Mouse (Mus musculus) CH12.LX (cell line): ENCODE data around the gene Hcls1. TPM values are rescaled to one million over a fixed set of nuclear protein-coding genes. Genes with fewer than 3 reads are reported as not detected.

Experiments used
- DNase-seq: peaks from one replicate; pipeline ENCODE4 v3.0.0-alpha.2; 2013; ENCODE audit errors: extremely low read depth
- H3K27ac ChIP-seq: 2 replicates; pipeline ENCODE4 v1.5.1; 2012; ENCODE audit warnings: low read depth, mild to moderate bottlenecking, control low read depth, moderate library complexity; ENCODE audit not compliant: insufficient read depth
- H3K27me3 ChIP-seq: replicated peaks from 2 replicates; pipeline ENCODE3; 2012; ENCODE audit warnings: inconsistent platforms
- H3K36me3 ChIP-seq, 2 experiments: replicated peaks in 1 of 2; 2 replicates each; pipeline versions ENCODE3 to v1.6.1; 2012; ENCODE audit warnings: inconsistent platforms in 1 of 2, low read length in 1 of 2, mild to moderate bottlenecking in 1 of 2, mixed read lengths in 1 of 2, moderate library complexity in 1 of 2; ENCODE audit not compliant: control insufficient read depth in 1 of 2, insufficient read depth in 1 of 2
- H3K4me1 ChIP-seq, 2 experiments: 2 replicates each; pipeline ENCODE4 v1.6.1; 2012; ENCODE audit warnings: inconsistent platforms in 1 of 2, moderate library complexity in 1 of 2; ENCODE audit not compliant: insufficient read depth in 2 of 2, control insufficient read depth in 1 of 2
- H3K4me2 ChIP-seq: 2 replicates; pipeline ENCODE4 v1.6.1; 2012; ENCODE audit warnings: low read depth, mild to moderate bottlenecking, control low read depth; ENCODE audit not compliant: poor library complexity, insufficient read depth, severe bottlenecking
- H3K4me3 ChIP-seq, 3 experiments: fragments of 150-350 bp in 1 of 3; sonication (generic) in 1 of 3; replicated peaks in 1 of 3; 2 replicates each; pipeline versions ENCODE3 to v1.5.1; 2011 to 2012; ENCODE audit warnings: low read depth in 2 of 3, low read length in 2 of 3, mild to moderate bottlenecking in 2 of 3, moderate library complexity in 2 of 3, control low read depth in 1 of 3, improper control_type of control experiment in 1 of 3, inconsistent platforms in 1 of 3, mixed read lengths in 1 of 3; ENCODE audit not compliant: poor library complexity in 1 of 3
- H3K79me2 ChIP-seq: replicated peaks from 2 replicates; pipeline ENCODE4 v1.6.1; 2012; ENCODE audit warnings: mild to moderate bottlenecking, moderate library complexity; ENCODE audit not compliant: control insufficient read depth, poor library complexity, insufficient read depth, severe bottlenecking; ENCODE audit errors: extremely low read depth
- H3K9ac ChIP-seq: 2 replicates; pipeline ENCODE4 v1.6.1; 2012; ENCODE audit warnings: low read depth, mild to moderate bottlenecking, control low read depth, moderate library complexity; ENCODE audit not compliant: insufficient read depth
- H3K9me3 ChIP-seq: replicated peaks from 2 replicates; pipeline ENCODE3; 2012; ENCODE audit warnings: low read length, inconsistent platforms, mixed read lengths
- BHLHE40 ChIP-seq: IDR thresholded peaks from 2 replicates; pipeline ENCODE4 v1.6.1; 2011; ENCODE audit warnings: mild to moderate bottlenecking, low read depth, low read length, improper control_type of control experiment
- CHD1 ChIP-seq: IDR thresholded peaks from 2 replicates; pipeline ENCODE4 v1.6.1; 2012; ENCODE audit warnings: low read depth, low read length, improper control_type of control experiment, inconsistent platforms
- CTCF ChIP-seq, 2 experiments: IDR thresholded peaks in 1 of 2; conservative IDR thresholded peaks in 1 of 2; 2 replicates each; pipeline ENCODE4 v1.5.1; 2011 to 2012; ENCODE audit warnings: low read depth in 2 of 2, low read length in 2 of 2, improper control_type of control experiment in 1 of 2, inconsistent platforms in 1 of 2, mild to moderate bottlenecking in 1 of 2, moderate library complexity in 1 of 2
- EP300 ChIP-seq: IDR thresholded peaks from 2 replicates; pipeline ENCODE4 v1.6.1; 2011; ENCODE audit warnings: low read length, improper control_type of control experiment
- ETS1 ChIP-seq: conservative IDR thresholded peaks from 2 replicates; pipeline ENCODE4 v1.6.1; 2012; ENCODE audit warnings: low read depth, mild to moderate bottlenecking, inconsistent platforms, low read length, improper control_type of control experiment, moderate library complexity
- IRF4 ChIP-seq: IDR thresholded peaks from 2 replicates; pipeline ENCODE4 v1.6.1; 2014; ENCODE audit warnings: low read depth, mild to moderate bottlenecking, inconsistent platforms, low read length, improper control_type of control experiment
- JUN ChIP-seq: IDR thresholded peaks from 2 replicates; pipeline ENCODE4 v1.6.1; 2011; ENCODE audit warnings: low read depth, mild to moderate bottlenecking, low read length, improper control_type of control experiment, moderate library complexity; ENCODE audit not compliant: insufficient read depth
- JUND ChIP-seq: conservative IDR thresholded peaks from 2 replicates; pipeline ENCODE4 v1.6.1; 2011; ENCODE audit warnings: low read depth, low read length, improper control_type of control experiment
- KAT2A ChIP-seq: IDR thresholded peaks from 2 replicates; pipeline ENCODE4 v1.6.1; 2012; ENCODE audit warnings: low read length, improper control_type of control experiment, inconsistent platforms; ENCODE audit not compliant: insufficient replicate concordance
- MAX ChIP-seq: IDR thresholded peaks from 2 replicates; pipeline ENCODE4 v1.6.1; 2011; ENCODE audit warnings: low read length, improper control_type of control experiment
- MEF2A ChIP-seq: IDR thresholded peaks from 2 replicates; pipeline ENCODE4 v1.6.1; 2014; ENCODE audit warnings: low read depth, mild to moderate bottlenecking, inconsistent platforms, low read length, improper control_type of control experiment, borderline replicate concordance
- MYC ChIP-seq: IDR thresholded peaks from 2 replicates; pipeline ENCODE4 v1.6.1; 2011; ENCODE audit warnings: low read depth, mild to moderate bottlenecking, improper control_type of control experiment, low read length
- POLR2A ChIP-seq: IDR thresholded peaks from 2 replicates; pipeline ENCODE4 v1.6.1; 2011; ENCODE audit warnings: low read depth, mild to moderate bottlenecking, improper control_type of control experiment, low read length
- POLR2AphosphoS2 ChIP-seq: IDR thresholded peaks from 2 replicates; pipeline ENCODE4 v1.6.1; 2011; ENCODE audit warnings: low read depth, low read length, improper control_type of control experiment
- RCOR1 ChIP-seq: conservative IDR thresholded peaks from 2 replicates; pipeline ENCODE4 v1.6.1; 2012; ENCODE audit warnings: low read depth, mild to moderate bottlenecking, inconsistent platforms, low read length, improper control_type of control experiment
- SIN3A ChIP-seq: IDR thresholded peaks from 2 replicates; pipeline ENCODE4 v1.6.1; 2012; ENCODE audit warnings: low read length, improper control_type of control experiment, inconsistent platforms
- SMC3 ChIP-seq: IDR thresholded peaks from 2 replicates; pipeline ENCODE4 v1.6.1; 2011; ENCODE audit warnings: low read depth, low read length, improper control_type of control experiment
- UBTF ChIP-seq: IDR thresholded peaks from 2 replicates; pipeline ENCODE4 v1.6.1; 2012; ENCODE audit warnings: low read depth, mild to moderate bottlenecking, inconsistent platforms, low read length, improper control_type of control experiment, moderate library complexity
- USF1 ChIP-seq: IDR thresholded peaks from 2 replicates; pipeline ENCODE4 v1.6.1; 2014; ENCODE audit warnings: low read depth, mild to moderate bottlenecking, inconsistent platforms, low read length, improper control_type of control experiment
- ZC3H11A ChIP-seq: IDR thresholded peaks from 2 replicates; pipeline ENCODE4 v1.6.1; 2012; ENCODE audit warnings: low read depth, mild to moderate bottlenecking, inconsistent platforms, low read length, improper control_type of control experiment
- ZKSCAN1 ChIP-seq: IDR thresholded peaks from 2 replicates; pipeline ENCODE4 v1.6.1; 2012; ENCODE audit warnings: low read depth, inconsistent platforms, low read length, improper control_type of control experiment, borderline replicate concordance
- dilution Hi-C: fragments of 300-500 bp; cut with MboI; formaldehyde crosslinking; loops from 2 replicates; pipeline ENCODE4 v1.14.3; 2020; ENCODE audit warnings: low sequenced_read_pairs; ENCODE audit not compliant: extremely low pct_unique_long_range_greater_than_20kb, extremely low pct_ligation_motif_present
- in situ Hi-C: fragments of 300-500 bp; cut with MboI; formaldehyde crosslinking; loops from 3 replicates; pipeline ENCODE4 v1.14.3; 2019; ENCODE audit warnings: low sequenced_read_pairs, low pct_ligation_motif_present, low pct_unique_long_range_greater_than_20kb, mixed read lengths
- polyA plus RNA-seq: library from polyadenylated mRNA; unstranded; fragments of >175 nt; gene quantifications from 2 replicates; pipeline ENCODE4 v1.2.1, GENCODE M21; 2012; ENCODE audit warnings: low read depth; ENCODE audit not compliant: insufficient read length
- total RNA-seq, 2 experiments: library from RNA; depleted of rRNA; stranded (reverse); fragments of 300-350 nt in 1 of 2; fragments of >200 nt in 1 of 2; gene quantifications; 2 replicates each; pipeline ENCODE4 v1.2.3; 2012 to 2014

Hcls1 gene
- total and polyA plus RNA-seq, 3 experiments, result 222 to 537 (median 302) TPM

DNA sequence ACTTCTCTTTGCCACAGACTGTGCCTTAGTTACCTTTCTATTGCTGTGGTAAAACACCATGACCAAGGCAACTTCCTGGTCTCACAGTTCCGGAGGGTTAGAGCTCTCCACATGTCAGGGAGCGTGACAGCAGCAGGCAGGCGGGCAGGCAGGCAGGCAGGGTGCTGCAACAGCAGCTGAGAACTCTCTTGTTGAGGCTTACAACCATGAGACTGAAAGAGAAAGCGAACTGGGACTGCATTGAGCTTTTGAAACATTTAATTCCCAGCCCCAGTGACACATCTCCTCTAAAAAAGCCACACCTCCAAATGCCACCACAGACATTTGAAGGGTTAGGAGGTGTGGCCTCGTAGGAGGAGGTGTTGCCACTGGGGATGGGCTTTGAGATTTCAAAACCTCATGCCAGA lies 50.9 kb downstream of the Hcls1 start (continued):
- 0 out of 2 replicates have a peak, but pooled peaks have one; percentile 16 for TF ChIP-seq ETS1
- no peak for TF ChIP-seq JUND
- TF ChIP-seq EP300, result 0 out of 2 replicates have a peak, but pooled peaks have one; percentile 35

- Histone ChIP-seq H3K27me3 (no peaks in the 10 kb centered on the region), H3K36me3 (no peaks in the 10 kb centered on the region), H3K4me2 (no peak overlapping the region), H3K79me2 (no peaks in the 10 kb centered on the region), H3K27ac (no peak overlapping the region), H3K9me3 (peaks cover 1% of the 10 kb centered on the region), H3K4me3 (no peak overlapping the region), H3K9ac (no peak overlapping the region), H3K4me1 (peaks cover 30 to 74% of the 10 kb centered on the region in 2 experiments)
- in situ Hi-C loops, result no loop called here
- dilution Hi-C loops, result no loop called here
- DNase-seq, result no peak
- TF ChIP-seq SIN3A (no peak), KAT2A (no peak), ETS1 (no peak), POLR2AphosphoS2 (no peak), ZC3H11A (no peak), CHD1 (no peak), BHLHE40 (no peak), SMC3 (no peak), USF1 (no peak), MAX (no peak), MEF2A (no peak), ZKSCAN1 (no peak), RCOR1 (no peak), CTCF (conservative IDR thresholded peaks at IDR 0.05 in 1 of 2, IDR thresholded peaks at IDR 0.05 in 1 of 2; ENCODE audit: low read depth in 2 of 2, low read length in 2 of 2) (no peak), UBTF (no peak)
Measured at GRCm38 (mm10) chr16:36987399-36987798, 52.6 kb downstream of the Hcls1 start.

- Histone ChIP-seq H3K9ac (no peak overlapping the region), H3K4me3 (no peak overlapping the region), H3K9me3 (peaks cover 8% of the 10 kb centered on the region), H3K4me1 (peaks cover 30 to 70% of the 10 kb centered on the region in 2 experiments), H3K79me2 (no peaks in the 10 kb centered on the region), H3K27ac (no peak overlapping the region), H3K27me3 (no peaks in the 10 kb centered on the region), H3K36me3 (no peaks in the 10 kb centered on the region), H3K4me2 (no peak overlapping the region)
- in situ Hi-C loops (no loop called here), dilution Hi-C loops (no loop called here)
- no peak for TF ChIP-seq UBTF
- TF ChIP-seq POLR2A, result no peak
- no peak for TF ChIP-seq IRF4
- no peak for TF ChIP-seq JUN
- TF ChIP-seq MYC, result no peak
- no peak for TF ChIP-seq ZC3H11A
- no peak for TF ChIP-seq RCOR1
- no peak for DNase-seq
Measured at GRCm38 (mm10) chr16:36988066-36988465, 53.3 kb downstream of the Hcls1 start.
